Mouse (Mus musculus): ENCODE measurements around the gene Ccm2. TPM values are rescaled to one million over a fixed set of nuclear protein-coding genes. Genes with fewer than 3 reads are reported as not detected.

Gene Ccm2
- total and polyA plus RNA-seq, 3 experiments, result 30.4 to 34.5 (median 32.7) TPM

DNA sequence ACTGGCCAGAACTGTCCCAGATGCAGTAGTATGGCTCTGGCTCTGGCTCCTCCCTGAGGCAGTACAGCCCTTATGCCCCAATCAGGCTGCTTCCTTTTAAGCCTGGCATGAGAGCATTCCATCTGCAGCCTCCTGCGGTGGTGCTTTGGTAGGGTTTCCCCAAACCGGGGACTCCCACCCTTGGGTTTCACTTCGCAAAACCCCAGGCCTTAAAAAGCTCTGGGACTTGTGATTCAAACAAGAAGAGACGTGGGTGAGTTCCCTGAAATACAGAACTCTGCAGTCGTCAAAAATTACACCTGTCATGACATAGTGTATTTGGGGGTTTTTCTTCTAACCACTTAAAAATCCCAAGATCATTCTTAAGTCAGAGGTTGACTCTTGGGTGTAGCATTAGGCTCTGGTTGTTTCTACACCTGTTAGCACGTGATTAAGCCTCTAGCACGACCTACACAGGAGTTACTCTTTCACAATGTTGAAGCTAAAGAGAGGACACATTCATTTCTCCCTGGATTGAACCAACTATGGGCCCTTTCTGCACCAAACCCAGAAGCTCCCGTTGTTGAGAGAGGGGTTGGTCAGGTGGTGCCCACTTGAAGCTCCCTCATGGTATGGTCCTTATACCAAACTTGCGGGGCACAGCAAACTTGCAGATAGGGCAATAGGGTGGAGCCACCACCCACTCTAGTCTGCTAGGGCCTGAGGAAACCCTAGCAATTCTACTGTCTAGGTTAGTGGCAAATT, 23.7 kb upstream of the Ccm2 start:
- Histone ChIP-seq H3K4me1 (ENCODE audit: control insufficient read depth in 1 of 2, insufficient read depth in 2 of 2) (peaks cover 25 to 57% of the 10 kb centered on the region in 2 experiments), H3K4me3 (replicated peaks in 1 of 3; ENCODE audit: low read depth in 2 of 3, low read length in 2 of 3, poor library complexity in 1 of 3) (no peak overlapping the region), H3K27ac (ENCODE audit: insufficient read depth, low read depth) (peak overlapping the region; percentile 95), H3K4me2 (ENCODE audit: insufficient read depth, low read depth, poor library complexity, severe bottlenecking) (peak overlapping the region; percentile 52), H3K9ac (ENCODE audit: insufficient read depth, low read depth) (no peak overlapping the region; the same call in 1 of the 2 replicates), H3K36me3 (replicated peaks in 1 of 2; ENCODE audit: control insufficient read depth in 1 of 2, insufficient read depth in 1 of 2, low read length in 1 of 2) (peaks cover 36 to 48% of the 10 kb centered on the region in 2 experiments), H3K9me3 (replicated peaks; ENCODE audit: low read length) (peaks cover 2% of the 10 kb centered on the region), H3K79me2 (replicated peaks; ENCODE audit: control insufficient read depth, extremely low read depth, insufficient read depth, poor library complexity, severe bottlenecking) (peaks cover 48% of the 10 kb centered on the region), H3K27me3 (replicated peaks) (no peaks in the 10 kb centered on the region)
- peak; percentile 79 for TF ChIP-seq TBP (conservative IDR thresholded peaks at IDR 0.05; ENCODE audit: low read depth, low read length)
- no peak for TF ChIP-seq UBTF (IDR thresholded peaks at IDR 0.05; ENCODE audit: low read depth, low read length)
- peak; percentile 63 for TF ChIP-seq USF2 (conservative IDR thresholded peaks at IDR 0.05; ENCODE audit: low read depth, low read length)
- peak; percentile 99 for TF ChIP-seq BHLHE40 (IDR thresholded peaks at IDR 0.05; ENCODE audit: low read depth, low read length)
- TF ChIP-seq MYC (IDR thresholded peaks at IDR 0.05; ENCODE audit: low read depth, low read length), result peak; percentile 57; the same call in 1 of the 2 replicates
- peak; percentile 93 for TF ChIP-seq MAX (IDR thresholded peaks at IDR 0.05; ENCODE audit: low read length)
- peak; percentile 63 for TF ChIP-seq USF1 (IDR thresholded peaks at IDR 0.05; ENCODE audit: low read depth, low read length)
- TF ChIP-seq MAFK (IDR thresholded peaks at IDR 0.05; ENCODE audit: insufficient replicate concordance, low read length), result peak; percentile 71; the same call in 1 of the 2 replicates
- peak; percentile 100 for TF ChIP-seq ETS1 (conservative IDR thresholded peaks at IDR 0.05; ENCODE audit: low read depth, low read length)
- TF ChIP-seq MAZ (IDR thresholded peaks at IDR 0.05; ENCODE audit: low read depth, low read length), result no peak; the same call in 1 of the 2 replicates
- peak; percentile 69 for TF ChIP-seq ELF1 (IDR thresholded peaks at IDR 0.05; ENCODE audit: low read depth, low read length)
- peak; percentile 87 for TF ChIP-seq MXI1 (IDR thresholded peaks at IDR 0.05; ENCODE audit: low read depth, low read length)
- TF ChIP-seq IRF4 (IDR thresholded peaks at IDR 0.05; ENCODE audit: low read depth, low read length), result peak; percentile 98
- TF ChIP-seq RAD21 (IDR thresholded peaks at IDR 0.05; ENCODE audit: low read depth, low read length), result peak; percentile 10
- peak; percentile 98 for TF ChIP-seq MEF2A (IDR thresholded peaks at IDR 0.05; ENCODE audit: borderline replicate concordance, low read depth, low read length)
- peak; percentile 96 for TF ChIP-seq RCOR1 (conservative IDR thresholded peaks at IDR 0.05; ENCODE audit: low read depth, low read length)
- TF ChIP-seq SMC3 (IDR thresholded peaks at IDR 0.05; ENCODE audit: low read depth, low read length), result no peak
- TF ChIP-seq HCFC1 (IDR thresholded peaks at IDR 0.05; ENCODE audit: low read depth, low read length), result 0 out of 2 replicates have a peak, but pooled peaks have one; percentile 9
- TF ChIP-seq NRF1 (IDR thresholded peaks at IDR 0.05; ENCODE audit: low read depth, low read length), result no peak
- TF ChIP-seq CHD2 (IDR thresholded peaks at IDR 0.05; ENCODE audit: low read length), result peak; percentile 88
- TF ChIP-seq PAX5 (IDR thresholded peaks at IDR 0.05; ENCODE audit: low read length), result no peak
- no peak for TF ChIP-seq GABPA (IDR thresholded peaks at IDR 0.05; ENCODE audit: insufficient replicate concordance, low read depth, low read length)
- no peak for TF ChIP-seq KAT2A (IDR thresholded peaks at IDR 0.05; ENCODE audit: insufficient replicate concordance, low read length)
- no peak for TF ChIP-seq E2F4 (IDR thresholded peaks at IDR 0.05; ENCODE audit: insufficient replicate concordance, low read depth, low read length)
- no peak; the same call in 1 of the 2 replicates for TF ChIP-seq JUN (IDR thresholded peaks at IDR 0.05; ENCODE audit: insufficient read depth, low read depth, low read length)
- TF ChIP-seq SIN3A (IDR thresholded peaks at IDR 0.05; ENCODE audit: low read length), result peak; percentile 97
- TF ChIP-seq ZMIZ1 (IDR thresholded peaks at IDR 0.05; ENCODE audit: low read depth, low read length), result peak; percentile 69; the same call in 1 of the 2 replicates
- 0 out of 2 replicates have a peak, but pooled peaks have one; percentile 31 for TF ChIP-seq JUND (conservative IDR thresholded peaks at IDR 0.05; ENCODE audit: low read depth, low read length)
- no peak; the same call in 1 of the 2 replicates for TF ChIP-seq POLR2A (IDR thresholded peaks at IDR 0.05; ENCODE audit: low read depth, low read length)
- TF ChIP-seq ZKSCAN1 (IDR thresholded peaks at IDR 0.05; ENCODE audit: borderline replicate concordance, low read depth, low read length), result no peak
- no peak for TF ChIP-seq POLR2AphosphoS2 (IDR thresholded peaks at IDR 0.05; ENCODE audit: low read depth, low read length)
- TF ChIP-seq TCF12 (IDR thresholded peaks at IDR 0.05; ENCODE audit: low read depth, low read length), result peak; percentile 97
- TF ChIP-seq EP300 (IDR thresholded peaks at IDR 0.05; ENCODE audit: low read length), result peak; percentile 93
- TF ChIP-seq CHD1 (IDR thresholded peaks at IDR 0.05; ENCODE audit: low read depth, low read length), result 0 out of 2 replicates have a peak, but pooled peaks have one; percentile 83
- TF ChIP-seq CTCF (conservative IDR thresholded peaks at IDR 0.05 in 1 of 2, IDR thresholded peaks at IDR 0.05 in 1 of 2; ENCODE audit: low read depth in 2 of 2, low read length in 2 of 2), result 0 out of 4 replicates have a peak, but pooled peaks of 1 of the 2 experiments have one; percentile 9
- TF ChIP-seq NELFE (IDR thresholded peaks at IDR 0.05; ENCODE audit: low read depth, low read length), result 0 out of 2 replicates have a peak, but pooled peaks have one; percentile 42
- no peak for TF ChIP-seq ZC3H11A (IDR thresholded peaks at IDR 0.05; ENCODE audit: low read depth, low read length)
- no peak for TF ChIP-seq ZNF384 (IDR thresholded peaks at IDR 0.05; ENCODE audit: low read depth, low read length)
- in situ Hi-C loops (cut with MboI; ENCODE audit: low pct_ligation_motif_present, low pct_unique_long_range_greater_than_20kb, low sequenced_read_pairs), result no loop called here
- peak; percentile 99 for DNase-seq (ENCODE audit: extremely low read depth)
- dilution Hi-C loops (cut with MboI; ENCODE audit: extremely low pct_ligation_motif_present, extremely low pct_unique_long_range_greater_than_20kb, low sequenced_read_pairs), result no loop called here
